Mouse (Mus musculus) midbrain, embryonic 13.5 days (tissue): Measurements from ENCODE around the gene Tmprss13. TPM values are rescaled to one million over a fixed set of nuclear protein-coding genes. Genes with fewer than 3 reads are reported as not detected.

ENCODE experiments used
- ATAC-seq: fragments of 200-750 bp; cut with Nextera tagmentation; 2 replicates; pipeline ENCODE4 v1.8.0; 2017; ENCODE audit warnings: mild to moderate bottlenecking, moderate TSS enrichment, moderate library complexity
- H3K27ac ChIP-seq: fragments of 300-500 bp; sonication (generic); 2 replicates; pipeline ENCODE4 v1.5.1; 2015; ENCODE audit warnings: inconsistent platforms, mild to moderate bottlenecking, moderate library complexity
- H3K27me3 ChIP-seq: fragments of 300-500 bp; sonication (generic); 2 replicates; pipeline ENCODE4 v1.6.1; 2015; ENCODE audit warnings: mild to moderate bottlenecking, inconsistent platforms
- H3K36me3 ChIP-seq: fragments of 300-500 bp; sonication (generic); 2 replicates; pipeline ENCODE4 v1.6.1; 2015; ENCODE audit warnings: mild to moderate bottlenecking, inconsistent platforms
- H3K4me1 ChIP-seq: fragments of 300-500 bp; sonication (generic); replicated peaks from 2 replicates; pipeline ENCODE4 v1.6.1; 2015; ENCODE audit warnings: inconsistent platforms
- H3K4me2 ChIP-seq: fragments of 300-500 bp; sonication (generic); replicated peaks from 2 replicates; pipeline ENCODE4 v1.6.1; 2015; ENCODE audit warnings: moderate library complexity, mild to moderate bottlenecking, inconsistent platforms
- H3K4me3 ChIP-seq: fragments of 300-500 bp; sonication (generic); replicated peaks from 2 replicates; pipeline ENCODE4 v1.5.1; 2015; ENCODE audit warnings: mild to moderate bottlenecking, inconsistent platforms
- H3K9ac ChIP-seq: fragments of 300-500 bp; sonication (generic); replicated peaks from 2 replicates; pipeline ENCODE4 v1.6.1; 2015; ENCODE audit warnings: mild to moderate bottlenecking, inconsistent platforms
- H3K9me3 ChIP-seq: fragments of 300-500 bp; sonication (generic); 2 replicates; pipeline ENCODE4 v1.6.1; 2016; ENCODE audit warnings: mild to moderate bottlenecking, inconsistent platforms
- WGBS: fragments of 180-500 bp; shearing (Covaris S2); methylation state at CpG from one replicate; pipeline ENCODE4 v1.1.7; 2015; 5-methylcytosine and 5-hydroxymethylcytosine counted together
- polyA plus RNA-seq: library from polyadenylated mRNA; unstranded; fragments of >200 nt; fragmentation: Nextera tagmentation; extraction: Ambion mirVana; gene quantifications from 2 replicates; pipeline ENCODE4 v1.2.1, GENCODE M21; 2015

Tmprss13 gene
- polyA plus RNA-seq, 1 experiment from 2014 or later = not detected

DNA sequence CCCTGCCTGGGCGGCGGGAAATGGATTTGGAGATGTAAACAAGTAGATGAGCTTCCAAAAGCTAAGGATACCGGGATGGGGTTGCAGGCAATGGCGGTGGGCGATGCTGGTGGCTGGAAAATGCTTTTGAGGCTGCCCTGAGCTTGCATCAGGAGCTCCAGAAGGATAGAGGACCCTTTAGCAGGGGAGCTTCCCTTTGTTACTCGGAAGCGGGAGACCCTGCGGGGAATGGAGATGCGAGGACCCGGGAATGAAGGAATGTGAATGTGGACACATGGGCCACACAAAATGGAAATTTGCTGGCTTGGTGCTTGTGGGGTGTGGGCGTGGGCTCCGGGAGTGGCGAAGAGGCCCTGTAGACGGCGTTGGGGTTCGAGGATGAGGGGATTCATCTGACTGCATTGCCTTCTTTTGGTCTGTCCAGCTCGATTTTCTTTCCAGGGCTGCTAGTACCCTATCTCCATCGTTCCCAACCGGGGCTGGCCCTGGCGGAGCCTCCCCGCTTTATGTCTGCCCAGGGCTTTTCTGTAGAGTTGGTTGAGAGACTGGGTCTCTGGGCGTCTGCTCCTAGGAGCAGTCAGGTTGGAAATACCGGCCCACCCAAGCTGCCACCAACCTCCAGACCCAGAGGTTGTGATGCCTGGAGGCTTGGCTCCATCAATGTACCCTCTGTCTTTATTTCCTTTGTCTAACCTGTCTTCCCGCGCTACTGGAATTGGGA lies 51.9 kb downstream of the Tmprss13 start:
- H3K4me2 ChIP-seq = peak overlapping the region; percentile 79
- H3K4me1 ChIP-seq = peaks cover 45% of the 10 kb centered on the region
- peak overlapping the region; percentile 82 for H3K9ac ChIP-seq
- ATAC-seq = peak; percentile 32
- peak overlapping the region; percentile 80 for H3K4me3 ChIP-seq
- no peaks in the 10 kb centered on the region; the same call in 1 of the 2 replicates for H3K9me3 ChIP-seq
- H3K27me3 ChIP-seq = peaks cover 8% of the 10 kb centered on the region; the same call in 1 of the 2 replicates
- H3K27ac ChIP-seq = peak overlapping the region; percentile 86
- H3K36me3 ChIP-seq = peaks cover 4% of the 10 kb centered on the region
- WGBS = 2% methylated on average over 25 of the region's 25 CpGs

GRCm38 (mm10) chr9:45371337-45371707 lies 52.4 kb downstream of the Tmprss13 start:
- peaks cover 8% of the 10 kb centered on the region; the same call in 1 of the 2 replicates for H3K27me3 ChIP-seq
- H3K4me3 ChIP-seq = peak overlapping the region; percentile 80
- H3K27ac ChIP-seq = peak overlapping the region; percentile 86
- peak; percentile 66 for ATAC-seq
- WGBS = 0% methylated on average over 2 of the region's 2 CpGs
- H3K9me3 ChIP-seq = no peaks in the 10 kb centered on the region; the same call in 1 of the 2 replicates
- H3K4me2 ChIP-seq = peak overlapping the region; percentile 79
- H3K36me3 ChIP-seq = peaks cover 7% of the 10 kb centered on the region
- H3K4me1 ChIP-seq = peaks cover 50% of the 10 kb centered on the region
- H3K9ac ChIP-seq = peak overlapping the region; percentile 82

DNA sequence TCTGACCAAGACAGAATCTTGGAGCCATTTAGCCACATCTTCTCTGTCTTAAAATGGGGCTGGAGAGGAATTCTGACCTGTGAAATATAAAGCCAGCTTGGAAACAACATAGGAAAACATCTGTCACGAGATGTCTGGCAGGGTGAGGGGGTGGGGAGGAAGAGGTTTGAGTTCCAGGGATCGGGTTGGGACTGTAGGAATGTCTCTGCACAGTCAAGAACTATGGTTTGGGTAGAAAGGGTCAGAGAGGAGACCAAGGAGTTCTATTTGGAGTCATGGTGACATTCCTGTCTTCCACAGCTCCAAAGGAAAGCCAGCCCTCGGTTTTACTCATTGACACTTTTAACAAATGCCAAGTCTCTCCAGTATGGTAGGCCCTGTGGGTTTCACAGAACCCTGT lies 55.0 kb downstream of the Tmprss13 start:
- ATAC-seq = no peak
- Histone ChIP-seq H3K9ac (no peak overlapping the region), H3K4me2 (no peak overlapping the region), H3K4me3 (no peak overlapping the region), H3K27me3 (peaks cover under 1% of the 10 kb centered on the region; the same call in 1 of the 2 replicates), H3K9me3 (no peaks in the 10 kb centered on the region; the same call in 1 of the 2 replicates), H3K27ac (no peak overlapping the region), H3K4me1 (peaks cover 63% of the 10 kb centered on the region), H3K36me3 (peaks cover 10% of the 10 kb centered on the region)
- 88% methylated on average over 3 of the region's 3 CpGs for WGBS

DNA sequence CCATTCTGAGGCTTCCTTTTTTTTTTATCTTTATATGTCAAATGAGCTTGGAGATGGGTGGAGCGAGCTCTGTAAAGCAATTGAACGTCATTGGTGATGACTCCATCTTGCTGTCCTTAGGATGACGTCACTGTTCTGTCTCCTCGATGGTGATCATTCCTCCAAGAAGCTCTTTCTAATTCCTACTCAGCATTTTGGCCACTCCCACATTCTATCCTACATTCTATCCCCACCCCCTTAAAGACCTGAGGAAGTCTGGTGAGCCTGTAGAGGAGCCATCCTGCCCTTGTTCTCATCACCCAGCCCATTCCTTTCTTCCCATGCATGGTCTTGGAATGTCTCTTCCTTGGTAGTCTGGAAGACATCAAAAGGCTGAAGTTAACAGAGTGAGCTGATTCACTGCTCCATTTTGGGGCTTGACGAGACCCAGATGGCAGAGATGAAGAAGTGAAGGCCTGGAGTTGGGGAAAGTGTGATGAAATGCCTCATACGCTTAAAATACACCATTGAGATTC lies 56.1 kb downstream of the Tmprss13 start:
- Histone ChIP-seq H3K27ac (no peak overlapping the region), H3K27me3 (no peaks in the 10 kb centered on the region), H3K9ac (no peak overlapping the region), H3K9me3 (no peaks in the 10 kb centered on the region; the same call in 1 of the 2 replicates), H3K36me3 (peaks cover 10% of the 10 kb centered on the region), H3K4me1 (peaks cover 67% of the 10 kb centered on the region), H3K4me3 (no peak overlapping the region), H3K4me2 (no peak overlapping the region)
- no peak for ATAC-seq
- WGBS = 93% methylated on average over 6 of the region's 6 CpGs

DNA sequence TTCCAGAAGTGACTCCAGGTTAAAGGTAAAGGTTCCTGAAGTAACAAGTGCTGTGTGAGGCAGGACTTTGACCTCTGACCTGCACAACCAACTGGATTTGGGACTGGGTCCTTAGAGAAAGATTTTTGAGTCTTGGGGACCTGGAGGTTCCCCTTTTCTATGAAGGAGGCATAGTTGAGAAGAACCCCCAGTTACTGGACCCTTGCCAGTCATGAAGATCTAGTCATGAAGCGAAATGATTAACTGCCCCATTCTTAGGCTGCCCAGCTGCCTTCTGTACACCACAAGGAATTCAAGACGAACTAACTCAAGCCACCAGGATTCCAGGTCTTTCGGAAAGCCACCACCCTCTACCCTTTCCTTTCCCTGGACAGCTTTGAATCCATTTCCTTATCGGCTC lies 57.5 kb downstream of the Tmprss13 start:
- peaks cover 10% of the 10 kb centered on the region for H3K36me3 ChIP-seq
- H3K27me3 ChIP-seq = no peaks in the 10 kb centered on the region
- no peak overlapping the region for H3K9ac ChIP-seq
- no peak overlapping the region for H3K27ac ChIP-seq
- no peaks in the 10 kb centered on the region; the same call in 1 of the 2 replicates for H3K9me3 ChIP-seq
- no peak overlapping the region for H3K4me3 ChIP-seq
- no peak for ATAC-seq
- WGBS = 82% methylated on average over 4 of the region's 4 CpGs
- peaks cover 76% of the 10 kb centered on the region for H3K4me1 ChIP-seq
- no peak overlapping the region for H3K4me2 ChIP-seq

DNA sequence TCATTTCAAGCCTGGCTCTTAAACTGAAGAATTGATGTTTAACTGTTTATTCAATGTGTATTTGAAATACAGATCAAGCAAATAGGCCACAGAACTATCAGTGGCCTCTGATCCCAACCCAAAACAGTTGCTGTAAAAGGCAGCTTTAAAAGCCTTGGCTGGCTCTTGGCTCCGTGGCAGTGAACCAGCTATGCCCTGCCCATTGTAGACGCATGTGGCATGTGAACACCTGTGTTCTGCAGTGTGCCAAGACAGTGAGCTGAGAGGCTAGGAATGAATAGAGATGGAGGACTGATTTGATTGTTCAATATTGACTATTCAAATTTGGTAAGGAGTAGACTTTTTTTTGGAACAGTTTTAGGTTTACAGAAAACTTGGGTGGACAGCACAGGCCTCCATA lies 58.0 kb downstream of the Tmprss13 start:
- Histone ChIP-seq H3K36me3 (peaks cover 12% of the 10 kb centered on the region), H3K27me3 (no peaks in the 10 kb centered on the region), H3K4me1 (peaks cover 76% of the 10 kb centered on the region), H3K9ac (no peak overlapping the region), H3K4me2 (no peak overlapping the region), H3K27ac (no peak overlapping the region), H3K9me3 (no peaks in the 10 kb centered on the region; the same call in 1 of the 2 replicates), H3K4me3 (no peak overlapping the region)
- WGBS = 90% methylated on average over 2 of the region's 2 CpGs
- ATAC-seq = no peak

DNA sequence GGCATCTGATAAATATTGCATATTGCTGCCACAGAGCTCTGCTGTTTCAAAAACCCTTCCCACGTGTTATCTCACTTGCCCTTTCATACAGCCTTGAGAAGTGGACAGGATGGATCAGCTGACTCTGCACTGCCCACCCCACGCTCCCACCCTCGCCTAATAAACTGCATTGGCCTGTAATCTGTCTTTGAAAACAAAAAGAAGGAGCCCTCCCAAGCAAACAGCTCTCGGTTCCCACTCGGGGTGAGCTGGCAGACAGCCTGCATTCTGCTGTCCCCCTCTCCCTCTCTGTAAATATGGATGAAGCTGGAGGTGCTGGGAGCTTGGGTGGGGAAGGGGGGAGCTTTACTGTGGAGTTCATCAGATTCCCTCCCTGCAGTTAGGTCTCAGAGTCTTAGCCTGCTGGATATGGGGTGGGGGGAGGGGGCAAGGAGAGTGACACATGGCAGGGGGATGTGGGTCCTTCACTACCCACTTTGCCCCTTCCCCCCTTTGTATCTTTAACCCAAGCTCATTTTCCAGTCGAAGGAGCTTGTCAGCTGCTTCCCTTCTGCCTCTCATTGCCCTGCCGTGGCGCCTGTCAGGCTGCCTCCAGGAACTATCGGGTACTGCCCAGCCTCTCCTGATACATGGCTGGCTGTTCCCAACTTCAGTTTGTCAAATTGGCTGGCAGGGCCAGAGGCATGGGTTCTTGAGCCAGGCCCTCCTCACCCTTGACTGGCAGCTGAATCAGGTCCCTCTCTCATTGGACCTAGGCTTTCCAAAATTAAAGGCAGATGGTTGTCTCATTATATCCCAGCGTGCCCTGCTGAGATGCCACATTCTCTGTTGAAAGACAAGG lies 61.7 kb downstream of the Tmprss13 start:
- Histone ChIP-seq H3K4me3 (no peak overlapping the region), H3K27me3 (no peaks in the 10 kb centered on the region), H3K27ac (peak overlapping the region; percentile 74), H3K4me2 (peak overlapping the region; percentile 11; the same call in 1 of the 2 replicates), H3K4me1 (peaks cover 61% of the 10 kb centered on the region), H3K9ac (peak overlapping the region; percentile 37; the same call in 1 of the 2 replicates), H3K36me3 (peaks cover 11% of the 10 kb centered on the region), H3K9me3 (no peaks in the 10 kb centered on the region)
- ATAC-seq = peak; percentile 82
- 33% methylated on average over 10 of the region's 10 CpGs for WGBS

- 0 out of 2 replicates have a peak, but pooled peaks cover 4% of the 10 kb centered on the region for H3K36me3 ChIP-seq
- no peak overlapping the region for H3K9ac ChIP-seq
- no peak overlapping the region for H3K4me2 ChIP-seq
- H3K27me3 ChIP-seq = no peaks in the 10 kb centered on the region
- peaks cover 51% of the 10 kb centered on the region for H3K4me1 ChIP-seq
- no peak for ATAC-seq
- H3K9me3 ChIP-seq = no peaks in the 10 kb centered on the region
- no peak overlapping the region for H3K27ac ChIP-seq
- 88% methylated on average over 5 of the region's 5 CpGs for WGBS
- H3K4me3 ChIP-seq = no peak overlapping the region
Measured at GRCm38 (mm10) chr9:45382336-45382735, 63.4 kb downstream of the Tmprss13 start.

- H3K4me2 ChIP-seq = no peak overlapping the region
- 83% methylated on average over 5 of the region's 5 CpGs for WGBS
- H3K36me3 ChIP-seq = 0 out of 2 replicates have a peak, but pooled peaks cover 4% of the 10 kb centered on the region
- no peak for ATAC-seq
- H3K9me3 ChIP-seq = no peaks in the 10 kb centered on the region
- no peak overlapping the region for H3K27ac ChIP-seq
- H3K4me1 ChIP-seq = peaks cover 51% of the 10 kb centered on the region
- H3K9ac ChIP-seq = no peak overlapping the region
- no peak overlapping the region for H3K4me3 ChIP-seq
- no peaks in the 10 kb centered on the region for H3K27me3 ChIP-seq
Measured at GRCm38 (mm10) chr9:45382834-45383233, 63.9 kb downstream of the Tmprss13 start.

DNA sequence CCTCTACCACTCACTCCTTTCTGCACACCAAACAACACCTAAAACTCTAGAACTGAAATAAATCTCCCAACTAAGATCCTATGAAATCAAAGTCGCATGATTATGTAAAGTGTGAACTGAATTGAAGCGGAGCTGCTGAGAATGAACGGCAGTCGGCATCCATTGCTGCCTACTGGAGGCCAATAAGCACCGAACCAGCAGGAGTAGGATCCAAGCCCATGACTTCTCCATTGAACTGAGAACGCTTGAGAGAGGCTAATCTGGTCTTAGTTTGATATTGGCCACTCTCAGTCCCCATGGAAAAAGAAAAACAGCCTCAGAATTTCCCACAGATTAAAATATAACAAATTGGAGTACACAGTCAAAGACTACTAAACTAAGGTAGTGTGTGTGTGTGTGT lies 65.0 kb downstream of the Tmprss13 start:
- H3K4me1 ChIP-seq = peaks cover 44% of the 10 kb centered on the region
- no peak overlapping the region for H3K27ac ChIP-seq
- no peak overlapping the region for H3K9ac ChIP-seq
- no peaks in the 10 kb centered on the region for H3K27me3 ChIP-seq
- no peak overlapping the region for H3K4me2 ChIP-seq
- ATAC-seq = no peak
- 0 out of 2 replicates have a peak, but pooled peaks cover 4% of the 10 kb centered on the region for H3K36me3 ChIP-seq
- 89% methylated on average over 6 of the region's 6 CpGs for whole genome bisulfite sequencing
- no peak overlapping the region for H3K4me3 ChIP-seq
- H3K9me3 ChIP-seq = no peaks in the 10 kb centered on the region

DNA sequence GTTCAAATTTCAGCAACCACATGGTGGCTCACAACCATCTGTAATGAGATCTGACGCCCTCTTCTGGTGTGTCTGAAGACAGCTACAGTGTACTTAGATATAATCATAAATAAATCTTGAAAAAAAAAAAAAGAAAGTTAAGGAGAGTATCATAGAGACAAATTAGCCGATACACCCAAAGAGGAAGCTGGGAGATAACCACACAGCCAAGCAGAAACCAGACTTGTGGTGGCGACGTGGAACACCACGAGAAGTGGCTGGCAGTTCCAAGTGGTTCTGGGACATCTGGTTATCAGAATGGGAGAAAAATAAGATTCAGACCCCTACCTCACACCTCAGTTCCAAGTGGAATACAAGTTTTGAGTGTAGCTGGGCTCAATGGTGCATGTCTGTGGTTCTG lies 67.8 kb downstream of the Tmprss13 start:
- Histone ChIP-seq H3K4me2 (no peak overlapping the region), H3K9me3 (no peaks in the 10 kb centered on the region), H3K9ac (no peak overlapping the region), H3K4me1 (peaks cover 15% of the 10 kb centered on the region), H3K4me3 (no peak overlapping the region), H3K27ac (no peak overlapping the region), H3K36me3 (peaks cover 14% of the 10 kb centered on the region; the same call in 1 of the 2 replicates), H3K27me3 (no peaks in the 10 kb centered on the region)
- ATAC-seq = no peak
- 91% methylated on average over 5 of the region's 5 CpGs for WGBS
